Mouse (Mus musculus) c-Kit-positive CD71-positive TER-119-negative erythroid progenitor cells, embryonic 14.5 days (primary cell): ENCODE data around the gene Fry.

Experiments used
- DNase-seq: peaks from one replicate; pipeline ENCODE4 v3.0.0-alpha.2; 2013; ENCODE audit warnings: low read depth

Gene Fry

DNA sequence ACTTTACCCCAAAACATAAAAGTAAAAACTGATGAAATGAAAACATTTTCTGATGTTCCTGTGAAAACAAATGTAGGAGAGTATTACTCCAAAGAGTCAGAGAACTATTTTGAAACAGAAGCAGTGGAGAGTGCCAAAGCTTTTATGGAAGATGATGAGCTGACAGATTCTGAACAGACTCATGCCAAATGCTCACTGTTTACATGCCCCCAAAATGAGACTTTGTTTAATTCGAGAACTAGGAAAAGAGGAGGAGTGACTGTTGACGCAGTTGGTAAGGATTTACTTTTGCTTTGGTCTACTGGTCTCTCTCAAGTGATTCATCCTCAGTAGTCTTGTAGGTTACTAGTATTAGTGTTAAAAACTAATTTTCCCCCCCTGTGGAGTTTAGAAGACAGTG, 424.7 kb downstream of the Fry start:
- DNase-seq = no peak
